Mouse (Mus musculus) heart, postnatal 0 days (tissue): Measurements from ENCODE around the gene Ptchd3.

Source experiments
- CTCF ChIP-seq: IDR thresholded peaks from 2 replicates; pipeline ENCODE4 v1.5.1; 2016; ENCODE audit warnings: antibody characterized with exemption, control low read depth, low read depth
- EP300 ChIP-seq: IDR thresholded peaks from 2 replicates; pipeline ENCODE4 v1.6.1; 2016; ENCODE audit warnings: antibody characterized with exemption, low read depth

DNA sequence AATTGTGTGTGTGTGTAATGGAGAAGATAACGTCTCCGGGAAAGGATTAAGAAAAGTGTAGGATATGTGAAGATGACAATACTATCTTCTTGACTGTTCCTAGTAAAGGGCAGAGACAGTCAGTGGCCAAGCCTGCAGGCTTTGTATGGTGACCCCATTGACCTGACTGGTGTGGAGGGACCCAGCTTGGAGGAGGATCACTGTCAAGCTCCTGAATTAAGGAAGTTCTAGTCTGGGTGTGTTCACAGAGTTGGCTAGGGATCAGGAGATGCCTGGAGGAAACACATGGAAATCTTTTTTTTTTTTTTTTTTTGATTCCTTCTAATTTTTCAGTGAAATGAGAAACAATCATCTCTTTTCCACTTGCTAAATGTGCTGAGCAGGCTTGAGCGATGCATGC, 35.9 kb upstream of the Ptchd3 start:
- TF ChIP-seq CTCF (no peak), EP300 (no peak)
